Mouse (Mus musculus) myocyte (in vitro differentiated cells): ENCODE measurements around the gene 2310034G01Rik.

ENCODE experiments used
- E2F4 ChIP-seq: IDR thresholded peaks from one replicate; pipeline ENCODE4 v1.6.1; 2011; ENCODE audit warnings: mild to moderate bottlenecking, control low read depth, moderate library complexity; ENCODE audit not compliant: insufficient read depth
- MAX ChIP-seq: IDR thresholded peaks from one replicate; pipeline ENCODE4 v1.6.1; 2011; ENCODE audit warnings: low read depth, mild to moderate bottlenecking, control low read depth
- MYOG ChIP-seq, 3 experiments: IDR thresholded peaks; one replicate each; pipeline ENCODE4 v1.6.1; 2011; ENCODE audit warnings: control low read depth in 2 of 3, low read depth in 2 of 3, mild to moderate bottlenecking in 2 of 3; ENCODE audit not compliant: insufficient read length in 2 of 3, control insufficient read depth in 1 of 3, insufficient read depth in 1 of 3
- POLR2A ChIP-seq: IDR thresholded peaks from one replicate; pipeline ENCODE4 v1.6.1; 2011; ENCODE audit warnings: low read depth, mild to moderate bottlenecking, control low read depth, moderate library complexity; ENCODE audit not compliant: insufficient read length
- POLR2AphosphoS2 ChIP-seq: IDR thresholded peaks from one replicate; pipeline ENCODE4 v1.6.1; 2011; ENCODE audit warnings: low read depth, control low read depth; ENCODE audit not compliant: insufficient read length
- REST ChIP-seq: IDR thresholded peaks from one replicate; pipeline ENCODE4 v1.6.1; 2011; ENCODE audit warnings: mild to moderate bottlenecking, control low read depth, moderate library complexity; ENCODE audit not compliant: insufficient read depth, insufficient read length
- TCF12 ChIP-seq: IDR thresholded peaks from one replicate; pipeline ENCODE4 v1.6.1; 2011; ENCODE audit warnings: mild to moderate bottlenecking, control low read depth; ENCODE audit not compliant: poor library complexity, insufficient read depth, severe bottlenecking
- USF1 ChIP-seq: IDR thresholded peaks from one replicate; pipeline ENCODE4 v1.6.1; 2011; ENCODE audit warnings: low read depth, mild to moderate bottlenecking, control low read depth, moderate library complexity

- no peak for TF ChIP-seq POLR2A
- TF ChIP-seq MAX: no peak
- no peak for TF ChIP-seq USF1
- TF ChIP-seq MYOG (IDR thresholded peaks at IDR 0.05; ENCODE audit: control insufficient read depth in 1 of 3, insufficient read depth in 1 of 3, insufficient read length in 2 of 3, low read depth in 2 of 3): no peak
- no peak for TF ChIP-seq E2F4
- TF ChIP-seq TCF12: no peak
- no peak for TF ChIP-seq POLR2AphosphoS2
- no peak for TF ChIP-seq REST
Measured at GRCm38 (mm10) chr19:46324366-46324765, 25.7 kb downstream of the 2310034G01Rik start.
